Mouse (Mus musculus): ENCODE measurements around the gene Erc2.

Gene Erc2

GRCm38 (mm10) chr14:28089636-28090443 is 467.6 kb downstream of the Erc2 start:
- DNase-seq: no peak

GRCm38 (mm10) chr14:28091367-28091766 is 469.1 kb downstream of the Erc2 start:
- DNase-seq: no peak

DNA sequence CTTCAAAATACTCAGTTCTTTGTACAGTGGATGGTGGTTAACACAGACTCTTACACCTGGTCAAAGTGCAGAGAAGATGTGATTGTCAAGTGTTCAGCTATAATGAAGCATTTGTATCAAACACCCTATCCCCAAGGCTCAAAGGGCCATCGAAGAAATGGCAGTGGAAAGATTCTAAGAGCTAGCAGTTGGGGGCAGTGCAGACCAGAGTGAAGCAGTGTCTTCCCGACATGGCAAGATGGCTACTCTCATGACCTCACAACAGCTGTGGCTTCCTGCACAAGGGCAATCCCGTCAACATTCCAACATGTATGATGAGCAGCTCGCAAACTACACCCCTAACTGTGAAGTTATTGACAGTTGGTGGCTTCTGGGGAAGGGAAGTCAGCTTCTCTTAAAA is 471.0 kb downstream of the Erc2 start:
- DNase-seq: no peak

GRCm38 (mm10) chr14:28093913-28094312 is 471.7 kb downstream of the Erc2 start:
- DNase-seq: no peak

- no peak for DNase-seq
Observed at GRCm38 (mm10) chr14:28099084-28099483, 476.9 kb downstream of the Erc2 start.

DNA sequence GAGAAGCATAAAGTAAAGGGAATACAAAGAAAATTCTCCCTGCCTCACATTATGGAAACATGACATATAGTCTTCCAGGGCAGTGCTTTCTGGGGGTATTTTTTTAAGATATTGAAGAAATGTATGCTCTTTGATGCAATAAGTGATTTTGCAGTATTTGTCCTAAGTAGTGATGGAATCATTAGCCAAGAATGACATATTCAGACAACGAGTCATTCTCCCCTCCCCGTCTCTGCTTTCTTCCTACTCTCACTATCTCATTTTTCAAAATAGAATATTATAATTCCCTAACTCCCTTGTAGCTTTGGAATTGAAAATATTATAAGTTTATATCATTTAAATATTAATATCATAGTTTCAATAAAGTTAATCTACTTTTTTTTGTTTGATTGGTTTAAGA is 490.9 kb downstream of the Erc2 start:
- DNase-seq: no peak

DNA sequence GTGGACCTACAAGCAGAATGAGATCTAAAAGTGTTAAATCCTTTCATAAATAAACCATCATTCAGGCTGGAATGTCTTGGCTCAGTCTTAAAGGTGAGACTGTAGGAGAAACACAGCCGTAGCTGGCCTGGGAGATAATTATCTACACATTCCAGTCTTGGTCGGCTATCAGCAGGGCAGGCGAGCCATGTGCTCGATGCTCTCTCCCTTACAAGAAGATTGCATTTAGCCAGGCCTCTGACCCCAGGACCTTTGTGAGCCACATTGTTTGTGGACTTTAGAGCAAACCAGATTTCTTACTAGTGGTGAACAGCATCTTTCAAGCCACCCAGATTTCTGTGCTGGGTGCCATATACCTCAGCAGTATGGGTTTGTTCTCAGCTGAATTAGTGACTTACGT is 498.6 kb downstream of the Erc2 start:
- no peak for DNase-seq

- no peak for DNase-seq
Observed at GRCm38 (mm10) chr14:28126842-28127241, 504.6 kb downstream of the Erc2 start.

GRCm38 (mm10) chr14:28128999-28129398 is 506.8 kb downstream of the Erc2 start:
- DNase-seq: no peak

DNA sequence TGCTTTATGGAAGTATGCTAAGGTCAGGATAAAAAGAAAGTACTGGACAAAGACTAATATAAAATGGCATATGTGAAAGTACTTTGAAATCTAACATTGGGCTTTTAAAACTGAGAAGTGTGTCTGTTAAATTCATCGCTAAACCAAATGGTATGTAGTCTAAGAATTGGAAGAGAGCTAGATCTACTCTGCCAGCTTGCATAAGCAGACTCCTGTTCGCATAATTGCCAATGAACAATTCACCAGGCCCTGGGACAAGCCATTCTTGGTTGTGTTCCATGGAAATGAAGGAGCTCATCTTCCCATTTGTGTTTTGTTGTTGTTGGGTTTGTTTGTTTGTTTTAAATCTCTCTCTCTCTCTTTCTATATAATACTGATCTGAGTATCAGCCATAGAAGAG is 521.8 kb downstream of the Erc2 start:
- no peak for DNase-seq

GRCm38 (mm10) chr14:28147201-28147600 is 525.0 kb downstream of the Erc2 start:
- DNase-seq: no peak

DNA sequence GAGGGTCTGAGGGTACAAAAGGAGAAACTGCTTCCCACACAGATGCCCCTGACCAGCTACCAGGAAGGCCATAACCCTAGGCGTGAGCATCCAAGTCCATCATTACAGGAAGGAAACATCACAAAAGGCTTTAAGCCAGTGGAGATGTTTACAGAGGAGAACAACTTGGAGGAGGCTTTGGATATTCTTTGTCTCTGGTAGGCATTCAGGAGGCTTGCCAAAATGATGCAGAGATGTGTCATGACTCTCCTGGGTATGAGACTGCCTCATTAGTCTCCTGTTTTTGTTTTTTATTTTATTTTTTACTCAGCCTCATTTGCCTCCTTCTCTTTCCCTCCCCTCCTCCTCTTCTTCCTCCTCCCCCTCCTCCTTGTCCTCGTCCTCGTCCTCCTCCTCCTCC is 528.7 kb downstream of the Erc2 start:
- no peak for DNase-seq

GRCm38 (mm10) chr14:28155706-28156105 is 533.5 kb downstream of the Erc2 start:
- no peak for DNase-seq

- DNase-seq: no peak
Observed at GRCm38 (mm10) chr14:28160852-28161251, 538.6 kb downstream of the Erc2 start.

DNA sequence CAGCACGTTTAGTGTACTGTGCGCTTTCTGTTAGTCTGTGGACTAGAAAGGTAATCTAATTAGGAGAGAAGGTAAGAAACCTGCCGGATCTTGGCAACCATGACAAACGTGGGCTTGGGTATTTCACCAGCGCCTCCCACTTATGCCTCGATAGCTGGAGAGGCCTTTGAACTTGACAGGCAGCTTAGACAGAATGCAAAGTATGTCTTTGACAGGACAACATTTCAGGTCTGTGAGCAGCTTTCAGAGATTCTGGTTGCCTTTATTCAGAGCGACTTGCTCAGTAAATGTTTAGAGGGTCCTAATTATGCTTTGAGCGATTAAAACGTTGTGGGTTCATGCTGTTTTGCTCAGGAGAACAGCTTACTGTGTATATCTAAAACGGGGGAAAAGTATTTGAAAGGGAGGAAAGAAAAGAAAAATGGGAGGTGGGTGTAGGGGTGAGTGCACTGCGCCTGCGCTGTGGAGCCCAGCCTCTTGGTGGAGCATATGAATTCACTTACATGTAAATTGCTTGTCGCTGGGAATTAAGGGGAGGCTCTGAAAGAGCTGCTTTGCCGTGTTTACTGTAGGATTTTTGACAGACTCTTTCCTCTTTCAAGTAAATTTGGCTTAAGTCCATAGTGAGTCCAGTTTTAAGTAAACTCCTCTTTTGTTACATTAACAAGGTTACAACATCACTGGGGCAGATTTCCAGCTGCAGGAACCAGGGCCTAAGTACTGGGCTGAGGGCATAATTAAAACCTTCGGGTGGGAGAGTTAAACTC is 542.6 kb downstream of the Erc2 start:
- DNase-seq: no peak

GRCm38 (mm10) chr14:28165621-28166211 is 543.5 kb downstream of the Erc2 start:
- DNase-seq: no peak

GRCm38 (mm10) chr14:28170711-28171110 is 548.5 kb downstream of the Erc2 start:
- DNase-seq: no peak

DNA sequence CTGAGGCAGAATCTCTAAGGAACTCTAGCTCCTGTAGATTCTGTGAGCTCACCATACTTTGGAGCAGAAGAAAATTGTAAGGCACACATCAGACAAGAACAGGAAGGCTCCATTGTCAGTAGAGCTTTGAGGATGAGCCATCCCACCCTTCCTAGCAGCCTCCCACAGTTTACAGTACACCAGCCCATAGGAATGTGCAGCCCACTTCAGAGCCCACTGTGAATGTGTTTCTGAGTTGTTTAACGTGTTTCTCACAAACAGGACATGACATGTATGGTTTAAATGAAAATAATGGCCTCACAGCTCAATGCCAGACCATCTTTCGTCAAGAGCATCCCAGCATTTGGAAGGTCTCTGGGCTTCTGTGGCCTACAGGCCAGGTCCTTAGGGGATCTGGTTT is 549.1 kb downstream of the Erc2 start:
- DNase-seq: no peak

- DNase-seq: no peak
Observed at GRCm38 (mm10) chr14:28173736-28174135, 551.5 kb downstream of the Erc2 start.

- DNase-seq: no peak
Observed at GRCm38 (mm10) chr14:28181070-28181825, 559.0 kb downstream of the Erc2 start.

DNA sequence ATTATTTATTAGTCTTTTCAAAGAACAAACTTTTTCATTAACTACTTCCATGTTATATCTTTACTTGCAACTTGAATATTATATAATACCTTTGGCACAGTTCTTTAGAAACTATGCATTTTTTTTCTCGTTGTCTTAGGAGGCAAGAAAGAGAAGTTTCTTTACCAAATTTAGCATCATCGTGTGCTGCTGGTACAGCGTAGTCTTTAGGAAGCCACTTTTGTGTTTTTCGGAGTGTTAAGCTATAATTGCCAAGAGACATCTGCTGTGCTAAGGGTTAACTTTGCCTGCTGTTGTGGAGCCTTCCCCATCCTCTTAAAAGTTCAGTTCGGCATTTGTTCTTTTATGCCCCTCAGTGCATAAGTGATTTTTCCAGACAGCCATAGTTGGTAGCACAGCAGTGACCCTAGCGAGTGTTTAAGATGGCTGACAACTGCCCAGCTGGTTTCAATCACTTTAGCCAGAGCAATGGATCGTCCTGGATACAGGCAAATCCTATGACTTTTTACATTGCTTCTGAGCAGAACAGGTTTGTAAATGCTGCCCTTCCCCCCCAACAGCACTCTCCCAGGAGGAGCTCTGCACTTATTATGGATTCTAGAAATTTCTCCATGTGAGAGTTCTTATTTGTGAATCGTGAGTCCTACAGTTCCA is 570.6 kb downstream of the Erc2 start:
- DNase-seq: no peak

DNA sequence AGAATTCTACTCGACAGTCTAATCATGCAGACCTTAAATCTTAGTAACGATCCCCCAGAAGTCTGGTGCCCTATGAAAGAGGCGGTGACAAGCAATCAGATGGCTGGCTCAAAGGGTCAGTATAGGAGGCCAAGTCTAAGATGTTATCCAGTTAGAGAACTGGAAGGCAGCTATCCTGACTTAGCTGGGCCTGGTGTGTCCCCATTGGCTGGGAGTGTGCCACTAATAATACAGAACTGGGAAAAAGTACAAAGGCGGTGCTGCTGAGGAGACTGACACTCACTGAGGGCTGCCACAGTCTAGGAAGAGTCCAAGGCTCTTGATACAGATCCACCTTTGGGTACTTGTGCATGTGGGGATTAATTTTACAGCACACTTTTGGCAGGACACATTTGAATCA is 581.6 kb downstream of the Erc2 start:
- no peak for DNase-seq

DNA sequence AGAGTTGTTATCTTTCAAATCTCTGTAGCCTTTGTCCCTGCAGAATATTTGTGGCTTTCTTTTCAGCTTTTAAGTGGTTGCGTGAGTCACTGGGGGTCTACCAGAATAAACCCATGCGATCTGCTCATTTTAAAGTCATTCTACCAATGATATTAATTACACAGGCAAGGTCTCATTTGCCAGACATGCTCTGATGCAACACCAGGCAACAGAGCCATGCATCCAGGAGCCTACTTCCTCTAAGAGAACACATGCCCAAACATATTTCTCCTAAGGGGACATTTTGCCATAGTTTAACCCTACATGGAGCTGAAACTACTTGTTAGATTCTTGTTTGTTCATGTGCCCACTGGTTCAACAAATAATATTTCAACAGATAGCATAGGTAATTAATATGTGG is 584.1 kb downstream of the Erc2 start:
- DNase-seq: no peak
